In genomic region chr8:109868003-109868679, GRCm38 (mm10) we compare ENCODE assay signal across 8 mouse cellular contexts. TPM values are rescaled to one million over a fixed set of nuclear protein-coding genes. Genes with fewer than 3 reads are reported as not detected.
DNase-seq lines count a peak whose midpoint lies in the region; ATAC-seq lines count a peak whose summit lies in the region.

TSS of gene Phlpp2 (plus strand) at chr8:109868542.

- peak within 1 kb of the TSS; percentile 86 for H3K27ac ChIP-seq in forebrain, embryonic 11.5 days (ENCODE audit: low read depth, low read length)
- H3K27ac ChIP-seq in heart, embryonic 16.5 days (ENCODE audit: low read length), result peak within 1 kb of the TSS; percentile 76
- peak within 1 kb of the TSS; percentile 98 for H3K27ac ChIP-seq in liver, embryonic 15.5 days (replicated peaks)
- H3K27ac ChIP-seq in neural tube, embryonic 12.5 days, result peak within 1 kb of the TSS; percentile 75

- no peaks in the 10 kb centered on the region for H3K9me3 ChIP-seq in forebrain, embryonic 11.5 days (ENCODE audit: control insufficient read depth, low read length)
- H3K9me3 ChIP-seq in heart, embryonic 16.5 days (replicated peaks; ENCODE audit: control insufficient read depth, low read length), result no peaks in the 10 kb centered on the region
- no peaks in the 10 kb centered on the region for H3K9me3 ChIP-seq in liver, embryonic 15.5 days (replicated peaks)
- H3K9me3 ChIP-seq in neural tube, embryonic 12.5 days, result no peaks in the 10 kb centered on the region

- ATAC-seq in forebrain, embryonic 11.5 days (replicated peaks; ENCODE audit: low FRiP score), result peak; percentile 97
- peak; percentile 99 for ATAC-seq in heart, embryonic 16.5 days (replicated peaks; ENCODE audit: extremely low read depth, insufficient read depth, low FRiP score)
- peak; percentile 86 for ATAC-seq in liver, embryonic 15.5 days (ENCODE audit: insufficient read depth)
- peak; percentile 99 for ATAC-seq in neural tube, embryonic 12.5 days (ENCODE audit: low FRiP score, low read depth)

- peak within 1 kb of the TSS; percentile 95 for H3K4me3 ChIP-seq in forebrain, embryonic 11.5 days (ENCODE audit: low read depth, low read length)
- H3K4me3 ChIP-seq in heart, embryonic 16.5 days (ENCODE audit: low read length), result peak within 1 kb of the TSS; percentile 93
- peak within 1 kb of the TSS; percentile 100 for H3K4me3 ChIP-seq in liver, embryonic 15.5 days (replicated peaks)
- H3K4me3 ChIP-seq in neural tube, embryonic 12.5 days, result peak within 1 kb of the TSS; percentile 98

- H3K4me2 ChIP-seq in forebrain, embryonic 11.5 days (ENCODE audit: low read depth, low read length, severe bottlenecking), result peak within 1 kb of the TSS; percentile 81
- H3K4me2 ChIP-seq in heart, embryonic 16.5 days (ENCODE audit: low read depth, low read length), result peak within 1 kb of the TSS; percentile 96
- H3K4me2 ChIP-seq in liver, embryonic 15.5 days, result peak within 1 kb of the TSS; percentile 88
- peak within 1 kb of the TSS; percentile 95 for H3K4me2 ChIP-seq in neural tube, embryonic 12.5 days (replicated peaks)

- no peaks in the 10 kb centered on the region for H3K36me3 ChIP-seq in forebrain, embryonic 11.5 days (ENCODE audit: control insufficient read depth, insufficient read depth, low read length)
- H3K36me3 ChIP-seq in heart, embryonic 16.5 days (ENCODE audit: control insufficient read depth, insufficient read depth), result no peaks in the 10 kb centered on the region
- peaks cover 16% of the 10 kb centered on the region for H3K36me3 ChIP-seq in liver, embryonic 15.5 days (replicated peaks)
- 0 out of 2 replicates have a peak, but pooled peaks cover 4% of the 10 kb centered on the region for H3K36me3 ChIP-seq in neural tube, embryonic 12.5 days

- no peaks in the 10 kb centered on the region for H3K27me3 ChIP-seq in forebrain, embryonic 11.5 days (ENCODE audit: control insufficient read depth, insufficient read depth, low read length)
- no peaks in the 10 kb centered on the region for H3K27me3 ChIP-seq in heart, embryonic 16.5 days (ENCODE audit: control insufficient read depth, insufficient read depth, low read length)
- H3K27me3 ChIP-seq in liver, embryonic 15.5 days, result no peaks in the 10 kb centered on the region
- H3K27me3 ChIP-seq in neural tube, embryonic 12.5 days (replicated peaks), result no peaks in the 10 kb centered on the region

- peak; percentile 73 to 80 for DNase-seq in CD8-positive naive resting alpha-beta T cell, adult 2 months (ENCODE audit: low read depth in 2 of 2, low spot score in 2 of 2)
- DNase-seq in c-Kit-positive CD71-negative TER-119-negative erythroid progenitor cells, embryonic 14.5 days (ENCODE audit: low read depth), result peak; percentile 82
- peak; percentile 98 for DNase-seq in forebrain, embryonic 11.5 days (ENCODE audit: low spot score)
- peak; percentile 96 to 98 for DNase-seq in kidney, postnatal 36 days
- peak; percentile 90 for DNase-seq in telencephalon, adult 2 months (ENCODE audit: low read depth, low spot score)

- peak within 1 kb of the TSS; percentile 94 for H3K9ac ChIP-seq in forebrain, embryonic 11.5 days (ENCODE audit: low read length)
- peak within 1 kb of the TSS; percentile 96 for H3K9ac ChIP-seq in heart, embryonic 16.5 days (ENCODE audit: low read length)
- peak within 1 kb of the TSS; percentile 100 for H3K9ac ChIP-seq in liver, embryonic 15.5 days
- peak within 1 kb of the TSS; percentile 93 for H3K9ac ChIP-seq in neural tube, embryonic 12.5 days

- WGBS in forebrain, embryonic 11.5 days, result 2% methylated on average over 42 of the region's 42 CpGs
- WGBS in heart, embryonic 16.5 days, result under 1% methylated on average over 38 of the region's 42 CpGs
- WGBS in liver, embryonic 15.5 days (ENCODE audit: insufficient replicate concordance), result under 1% methylated on average over 42 of the region's 42 CpGs
- 1% methylated on average over 40 of the region's 42 CpGs for WGBS in neural tube, embryonic 12.5 days

- H3K4me1 ChIP-seq in forebrain, embryonic 11.5 days (replicated peaks; ENCODE audit: control insufficient read depth, insufficient read depth, low read length), result peaks cover 4% of the 10 kb centered on the region; the same call in 1 of the 2 replicates
- peaks cover 7% of the 10 kb centered on the region for H3K4me1 ChIP-seq in heart, embryonic 16.5 days (ENCODE audit: control insufficient read depth, insufficient read depth, low read length)
- H3K4me1 ChIP-seq in liver, embryonic 15.5 days (replicated peaks), result peaks cover 72% of the 10 kb centered on the region
- H3K4me1 ChIP-seq in neural tube, embryonic 12.5 days, result peaks cover 4% of the 10 kb centered on the region

RNA-seq across cellular contexts. Expression of gene Phlpp2, which starts in this region (rescaled TPM):
- 4.3 and 4.4 TPM in 2 replicates for polyA plus RNA-seq in forebrain, embryonic 11.5 days (2014; fragmentation: Nextera tagmentation; extraction: Ambion mirVana)
- polyA plus RNA-seq in heart, embryonic 16.5 days (2015; fragmentation: Nextera tagmentation; extraction: Ambion mirVana), result 1.3 and 1.9 TPM in 2 replicates
- polyA plus RNA-seq in liver, embryonic 15.5 days (2015; fragmentation: Nextera tagmentation; extraction: Ambion mirVana), result 3.2 and 3.7 TPM in 2 replicates
- 3.3 and 3.5 TPM in 2 replicates for polyA plus RNA-seq in neural tube, embryonic 12.5 days (2016; fragmentation: Nextera tagmentation; extraction: Ambion mirVana)

Comparison
In these comparisons a context has a peak if more than half of its experiments do, and no peak if none do; other contexts are left out.
1. Peak in every context shown above with its lines: DNase-seq, ATAC-seq, H3K4me3 ChIP-seq and H3K27ac ChIP-seq.